Mouse (Mus musculus) lung, embryonic 16.5 days (tissue): ENCODE measurements around the gene Afmid. TPM values are rescaled to one million over a fixed set of nuclear protein-coding genes. Genes with fewer than 3 reads are reported as not detected.
"Not testable (repeated sequence)": the region's sequence is repeated elsewhere in the genome, so short reads cannot be mapped to it uniquely, and the experiment has no call there.

Experiments
- ATAC-seq: fragments of 200-750 bp; cut with Nextera tagmentation; 2 replicates; pipeline ENCODE4 v1.8.0; 2017; ENCODE audit warnings: low read depth, mild to moderate bottlenecking, moderate library complexity
- H3K27ac ChIP-seq: fragments of 300-500 bp; sonication (generic); 2 replicates; pipeline ENCODE4 v1.5.1; 2014; ENCODE audit warnings: mild to moderate bottlenecking, control low read depth, low read length
- H3K27me3 ChIP-seq: fragments of 300-500 bp; sonication (generic); 2 replicates; pipeline ENCODE4 v1.6.1; 2014; ENCODE audit warnings: low read depth, low read length, mixed read lengths; ENCODE audit not compliant: control insufficient read depth, insufficient read depth
- H3K36me3 ChIP-seq: fragments of 300-500 bp; sonication (generic); 2 replicates; pipeline ENCODE4 v1.6.1; 2014; ENCODE audit warnings: low read length; ENCODE audit not compliant: control insufficient read depth, insufficient read depth
- H3K4me1 ChIP-seq: fragments of 300-500 bp; sonication (generic); replicated peaks from 2 replicates; pipeline ENCODE4 v1.6.1; 2014; ENCODE audit warnings: low read length, mixed read lengths; ENCODE audit not compliant: control insufficient read depth, insufficient read depth
- H3K4me2 ChIP-seq: fragments of 300-500 bp; sonication (generic); 2 replicates; pipeline ENCODE4 v1.6.1; 2014; ENCODE audit warnings: low read depth, low read length, control low read depth
- H3K4me3 ChIP-seq: fragments of 300-500 bp; sonication (generic); 2 replicates; pipeline ENCODE4 v1.5.1; 2014; ENCODE audit warnings: mild to moderate bottlenecking, low read length, control low read depth
- H3K9ac ChIP-seq: fragments of 300-500 bp; sonication (generic); 2 replicates; pipeline ENCODE4 v1.6.1; 2014; ENCODE audit warnings: low read length, control low read depth
- H3K9me3 ChIP-seq: fragments of 300-500 bp; sonication (generic); 2 replicates; pipeline ENCODE4 v1.6.1; 2016; ENCODE audit warnings: low read length; ENCODE audit not compliant: control insufficient read depth
- WGBS: fragments of 180-500 bp; shearing (Covaris S2); extraction: QIAGEN DNeasy Blood & Tissue Kit; methylation state at CpG from one replicate; pipeline ENCODE4 v1.1.7; 2014; 5-methylcytosine and 5-hydroxymethylcytosine counted together
- polyA plus RNA-seq: library from polyadenylated mRNA; unstranded; fragments of >200 nt; fragmentation: Nextera tagmentation; extraction: Ambion mirVana; gene quantifications from 2 replicates; pipeline ENCODE4 v1.2.1, GENCODE M21; 2015

The Afmid gene
- polyA plus RNA-seq, 1 experiment from 2014 or later: 4.9 TPM

GRCm38 (mm10) chr11:117801650-117802049 is 24.1 kb upstream of the Afmid start:
- Histone ChIP-seq H3K36me3 (no peaks in the 10 kb centered on the region), H3K9me3 (no peaks in the 10 kb centered on the region), H3K4me1 (peaks cover 6% of the 10 kb centered on the region; the same call in 1 of the 2 replicates), H3K4me3 (no peak overlapping the region), H3K27ac (no peak overlapping the region), H3K9ac (no peak overlapping the region), H3K27me3 (no peaks in the 10 kb centered on the region), H3K4me2 (no peak overlapping the region)
- WGBS: 65% methylated on average over 7 of the region's 7 CpGs
- no peak for ATAC-seq

GRCm38 (mm10) chr11:117803166-117803688 is 22.5 kb upstream of the Afmid start:
- Histone ChIP-seq H3K9ac (no peak overlapping the region), H3K4me3 (no peak overlapping the region), H3K36me3 (no peaks in the 10 kb centered on the region), H3K9me3 (no peaks in the 10 kb centered on the region), H3K4me2 (no peak overlapping the region), H3K27me3 (no peaks in the 10 kb centered on the region), H3K4me1 (peaks cover 3% of the 10 kb centered on the region; the same call in 1 of the 2 replicates), H3K27ac (no peak overlapping the region)
- no peak for ATAC-seq
- WGBS: 67% methylated on average over 3 of the region's 3 CpGs

DNA sequence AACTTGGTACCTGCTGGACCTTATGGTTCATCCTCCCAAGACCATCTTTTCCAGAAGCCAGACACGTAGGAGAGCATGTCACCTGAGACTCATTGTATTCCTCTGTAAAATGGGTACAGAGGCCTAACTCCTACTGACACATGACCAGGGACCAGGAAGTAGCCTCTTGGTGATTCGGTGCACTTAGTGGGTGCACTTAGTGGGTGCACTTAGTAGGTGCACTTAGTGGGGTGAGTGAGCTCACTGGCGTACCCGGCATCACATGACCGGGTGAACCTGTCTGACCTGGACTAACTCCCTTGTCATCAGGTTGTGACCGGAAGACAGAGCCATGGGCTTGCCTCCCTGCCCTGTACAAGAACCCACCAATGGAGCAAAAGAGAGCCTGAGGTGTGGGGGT is 18.9 kb upstream of the Afmid start:
- H3K9me3 ChIP-seq: no peaks in the 10 kb centered on the region
- H3K9ac ChIP-seq: no peak overlapping the region
- 91% methylated on average over 6 of the region's 6 CpGs for WGBS
- H3K4me2 ChIP-seq: no peak overlapping the region
- peaks cover 14% of the 10 kb centered on the region for H3K4me1 ChIP-seq
- H3K4me3 ChIP-seq: no peak overlapping the region
- H3K27ac ChIP-seq: no peak overlapping the region
- no peaks in the 10 kb centered on the region for H3K36me3 ChIP-seq
- ATAC-seq: no peak
- no peaks in the 10 kb centered on the region for H3K27me3 ChIP-seq

DNA sequence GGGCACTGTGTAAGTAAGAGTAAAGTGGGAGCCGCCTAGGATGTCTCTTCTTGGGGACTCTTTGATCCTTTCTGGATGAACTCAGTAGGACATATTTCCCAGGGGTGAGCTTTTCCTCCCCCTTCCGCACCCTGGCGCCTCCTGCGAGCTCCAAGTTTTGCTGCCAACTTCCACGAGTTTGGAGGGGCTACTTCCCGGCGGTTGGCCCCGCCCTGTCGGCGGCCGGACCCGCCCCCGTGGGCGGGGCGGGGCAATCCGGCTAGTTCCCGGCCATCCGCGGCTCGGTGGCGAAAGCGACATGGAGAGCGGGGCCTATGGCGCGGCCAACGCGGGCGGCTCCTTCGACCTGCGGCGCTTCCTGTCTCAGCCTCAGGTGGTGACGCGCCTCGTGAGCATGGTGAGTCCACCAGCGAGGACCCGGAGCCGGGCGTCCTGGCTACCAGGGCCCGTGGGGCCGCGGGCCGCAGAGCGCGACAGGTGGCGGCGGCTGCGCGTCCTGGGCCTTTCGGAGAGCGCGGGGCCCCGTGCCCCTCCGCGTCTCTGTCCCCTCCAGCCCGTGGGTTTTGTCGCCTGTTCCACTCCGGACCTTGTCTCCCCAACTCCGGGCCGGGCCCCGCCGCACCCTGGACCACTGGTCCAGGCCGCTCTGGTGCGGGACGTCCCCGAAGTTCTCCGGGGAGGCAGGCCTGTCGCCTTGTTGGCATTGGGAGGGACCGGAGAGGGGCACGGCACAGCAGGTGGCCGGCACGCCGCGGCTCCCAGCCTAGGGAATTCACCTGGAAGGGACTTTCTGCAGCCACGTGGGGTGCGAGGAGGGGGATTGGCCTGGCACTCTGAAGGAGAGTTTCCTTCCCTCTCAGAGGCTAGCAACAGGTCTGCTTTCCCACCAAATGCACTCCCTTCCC is 16.1 kb upstream of the Afmid start, which contains the start of the genes Gm20708 and Syngr2:
Gene Gm20708, plus strand, starts transcription at position 262 of the 905 bp plus-strand sequence.
Gene Syngr2, plus strand, starts transcription at position 262 of the 905 bp plus-strand sequence.
- H3K9ac ChIP-seq: peak within 1 kb of the TSS; percentile 84
- peak; percentile 81 for ATAC-seq
- under 1% methylated on average over 68 of the region's 75 CpGs for WGBS
- H3K36me3 ChIP-seq: peaks cover 8% of the 10 kb centered on the region
- no peaks in the 10 kb centered on the region for H3K27me3 ChIP-seq
- H3K9me3 ChIP-seq: no peaks in the 10 kb centered on the region
- peak within 1 kb of the TSS; percentile 82 for H3K27ac ChIP-seq
- peak within 1 kb of the TSS; percentile 75 for H3K4me3 ChIP-seq
- H3K4me2 ChIP-seq: peak within 1 kb of the TSS; percentile 99
- H3K4me1 ChIP-seq: peaks cover 14% of the 10 kb centered on the region

DNA sequence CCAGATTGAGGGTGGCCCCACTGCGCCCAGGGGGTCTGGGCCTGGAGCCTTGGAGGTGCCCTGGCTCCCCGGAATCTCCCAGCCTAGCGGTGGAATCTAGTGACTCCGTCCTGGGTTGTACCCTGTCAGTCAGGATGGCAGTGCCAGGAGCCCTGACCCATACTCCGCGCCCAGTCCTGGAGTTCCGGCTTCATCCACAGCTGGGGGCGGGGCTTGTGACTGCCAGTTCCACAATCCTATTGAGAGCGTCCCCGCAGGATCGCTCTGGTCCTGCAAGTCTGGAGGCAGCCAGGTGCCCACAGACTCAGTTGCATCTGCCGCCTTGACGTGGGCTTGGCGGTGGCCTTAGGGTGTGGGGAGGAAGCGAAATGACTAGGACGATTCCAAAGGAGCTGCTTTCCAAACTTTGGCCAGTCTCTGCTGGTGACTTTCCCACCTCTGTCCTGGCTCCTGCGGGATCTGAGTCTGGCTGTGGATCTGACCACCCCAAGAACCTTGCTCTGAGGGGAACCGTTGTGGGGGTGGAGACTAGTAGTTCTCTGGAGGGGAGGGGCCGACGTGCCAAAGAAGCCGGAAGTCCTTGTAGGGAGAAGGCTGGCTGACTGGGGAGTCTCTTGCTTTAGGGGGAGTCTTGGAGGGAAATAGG is 15.2 kb upstream of the Afmid start:
- no peaks in the 10 kb centered on the region for H3K9me3 ChIP-seq
- peak overlapping the region; percentile 99 for H3K4me2 ChIP-seq
- peak overlapping the region; percentile 75 for H3K4me3 ChIP-seq
- H3K27me3 ChIP-seq: no peaks in the 10 kb centered on the region
- ATAC-seq: peak; percentile 87
- peaks cover 14% of the 10 kb centered on the region for H3K36me3 ChIP-seq
- peak overlapping the region; percentile 84 for H3K9ac ChIP-seq
- WGBS: 0% methylated on average over 21 of the region's 21 CpGs
- peaks cover 14% of the 10 kb centered on the region for H3K4me1 ChIP-seq
- H3K27ac ChIP-seq: peak overlapping the region; percentile 82

DNA sequence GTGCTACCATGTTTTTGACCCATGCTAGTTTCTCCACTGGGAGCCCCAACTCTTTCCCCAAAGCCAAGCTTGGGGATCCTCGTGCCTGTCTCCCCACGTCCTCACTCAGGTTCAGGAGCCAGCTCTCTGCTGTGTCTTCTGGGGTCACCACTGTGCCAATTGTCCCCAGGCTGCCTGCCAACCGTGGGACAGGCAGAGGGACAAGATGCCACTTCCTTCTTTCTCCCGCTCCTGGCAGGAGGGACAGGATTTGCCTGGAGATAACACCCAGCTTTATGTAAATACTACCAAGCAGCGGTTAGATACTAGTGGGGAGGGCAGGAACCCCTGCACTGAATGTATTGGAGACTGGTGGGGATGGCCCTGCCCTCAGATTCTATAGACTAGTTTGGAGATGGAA is 11.9 kb upstream of the Afmid start:
- no peak for ATAC-seq
- WGBS: 48% methylated on average over 5 of the region's 5 CpGs

DNA sequence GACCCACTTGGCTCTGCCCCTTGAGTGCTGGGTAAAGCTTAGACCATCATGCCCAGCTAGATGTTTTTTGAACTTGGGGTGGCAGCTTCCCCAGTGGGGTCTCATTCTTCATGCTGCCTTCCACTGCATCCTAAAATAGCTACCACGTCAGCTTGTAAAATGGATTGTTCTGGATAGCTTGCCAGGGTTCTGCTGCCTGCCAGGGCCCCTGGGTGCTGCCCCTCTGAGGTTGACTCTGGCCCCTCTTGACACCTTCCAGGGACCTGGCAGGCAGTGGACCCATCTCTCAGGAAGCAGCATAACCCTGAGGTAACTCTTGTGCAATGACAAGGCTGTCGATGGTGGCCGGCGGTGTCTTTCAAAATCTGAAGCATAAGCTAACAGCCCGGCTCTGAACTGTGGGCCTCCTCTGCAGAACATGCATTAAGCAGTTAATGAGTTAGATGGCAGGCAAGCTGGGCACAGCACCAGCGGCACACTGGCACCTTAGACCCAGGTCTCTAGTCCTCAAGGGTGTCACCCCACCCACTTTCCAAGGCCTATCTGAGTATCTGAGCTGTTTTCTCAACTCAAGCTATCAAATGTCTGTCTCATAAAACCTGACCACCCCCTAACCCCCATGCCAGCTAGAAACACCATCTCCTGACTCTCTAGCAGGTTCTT is 10.9 kb upstream of the Afmid start:
- 84% methylated on average over 6 of the region's 6 CpGs for WGBS
- Histone ChIP-seq H3K4me2 (no peak overlapping the region), H3K9me3 (no peaks in the 10 kb centered on the region), H3K36me3 (peaks cover 32% of the 10 kb centered on the region), H3K27me3 (no peaks in the 10 kb centered on the region), H3K27ac (no peak overlapping the region), H3K4me3 (no peak overlapping the region), H3K9ac (no peak overlapping the region), H3K4me1 (peaks cover 10% of the 10 kb centered on the region)
- ATAC-seq: no peak

More for the DNA sequence above, 11.9 kb upstream of the Afmid start:
- H3K36me3 ChIP-seq: peaks cover 31% of the 10 kb centered on the region
- no peak overlapping the region for H3K4me2 ChIP-seq
- no peaks in the 10 kb centered on the region for H3K27me3 ChIP-seq
- H3K9ac ChIP-seq: 0 out of 2 replicates have a peak overlapping the region, but pooled peaks have one; percentile 9
- peaks cover 14% of the 10 kb centered on the region for H3K4me1 ChIP-seq
- H3K9me3 ChIP-seq: no peaks in the 10 kb centered on the region
- H3K27ac ChIP-seq: peak overlapping the region; percentile 7; the same call in 1 of the 2 replicates
- H3K4me3 ChIP-seq: no peak overlapping the region

- ATAC-seq: peak; percentile 24
- H3K4me3 ChIP-seq: not testable (repeated sequence)
- WGBS: 75% methylated on average over 9 of the region's 9 CpGs
These were observed 9.9 kb upstream of the Afmid start for GRCm38 (mm10) chr11:117815850-117816249.

More at GRCm38 (mm10) chr11:117815850-117816249, 9.9 kb upstream of the Afmid start:
- H3K27me3 ChIP-seq, H3K9me3 ChIP-seq, H3K9ac ChIP-seq, H3K4me2 ChIP-seq, H3K4me1 ChIP-seq, H3K27ac ChIP-seq: not testable (repeated sequence)
- peaks cover 39% of the 10 kb centered on the region for H3K36me3 ChIP-seq
